Mouse (Mus musculus): ENCODE measurements around the gene Dnal1. TPM values are rescaled to one million over a fixed set of nuclear protein-coding genes. Genes with fewer than 3 reads are reported as not detected.
A peak's percentile ranks its signal among the peaks of the same experiment; 100 is the strongest.

The Dnal1 gene
- polyA plus RNA-seq, 1 experiment, result not detected

DNA sequence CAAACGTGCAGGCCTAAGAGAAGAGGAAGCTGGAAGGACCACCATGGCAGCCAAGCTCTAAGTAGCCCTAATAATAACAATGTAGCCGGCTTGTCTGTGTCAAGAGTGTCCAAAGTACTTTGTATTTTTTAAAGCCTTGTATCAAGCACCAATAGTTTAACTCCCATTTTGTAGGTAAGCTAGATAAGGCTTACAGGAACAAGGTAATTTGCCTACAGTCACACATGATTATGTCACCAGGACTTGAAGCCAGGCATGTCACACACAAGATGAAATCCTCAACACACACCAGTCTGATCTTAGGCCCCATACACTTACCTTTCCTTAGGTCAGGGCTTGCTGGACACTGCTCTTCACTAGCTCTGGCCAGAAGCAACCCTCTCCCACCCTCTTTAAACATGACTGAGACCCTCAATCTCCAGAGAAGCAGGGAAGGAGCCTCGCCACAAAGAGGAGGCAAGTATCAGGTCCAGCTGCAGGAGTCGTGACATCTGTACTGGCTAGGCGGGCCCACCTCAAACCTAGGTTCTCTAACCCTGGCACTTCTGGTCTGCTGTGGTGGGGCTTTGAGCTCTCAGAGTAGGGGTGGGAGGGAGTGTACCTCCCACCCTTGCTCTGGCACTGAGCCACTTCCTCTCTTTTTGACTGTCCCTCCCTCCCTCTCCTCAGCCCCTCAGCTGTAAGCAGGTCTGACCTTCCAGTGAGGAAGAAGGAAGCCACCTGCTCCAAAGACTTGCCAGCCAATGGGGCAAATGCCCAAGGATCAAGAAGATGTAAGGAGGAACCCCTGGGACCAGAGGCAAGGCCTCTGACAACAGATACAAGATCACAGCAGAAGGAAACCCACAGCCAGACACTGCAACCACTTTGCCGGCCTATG, 63.0 kb downstream of the Dnal1 start:
- Histone ChIP-seq H3K4me3 (replicated peaks) (peak overlapping the region; percentile 77), H3K36me3 (ENCODE audit: control insufficient read depth) (peaks cover 78% of the 10 kb centered on the region), H3K9me3 (ENCODE audit: control insufficient read depth, low read length) (no peaks in the 10 kb centered on the region), H3K27me3 (ENCODE audit: control insufficient read depth) (no peaks in the 10 kb centered on the region), H3K4me1 (ENCODE audit: control insufficient read depth) (peaks cover 98% of the 10 kb centered on the region)
- TF ChIP-seq GATA1 (IDR thresholded peaks at IDR 0.05; ENCODE audit: low read length) (no peak), TAL1 (IDR thresholded peaks at IDR 0.05; ENCODE audit: low read length) (no peak)

DNA sequence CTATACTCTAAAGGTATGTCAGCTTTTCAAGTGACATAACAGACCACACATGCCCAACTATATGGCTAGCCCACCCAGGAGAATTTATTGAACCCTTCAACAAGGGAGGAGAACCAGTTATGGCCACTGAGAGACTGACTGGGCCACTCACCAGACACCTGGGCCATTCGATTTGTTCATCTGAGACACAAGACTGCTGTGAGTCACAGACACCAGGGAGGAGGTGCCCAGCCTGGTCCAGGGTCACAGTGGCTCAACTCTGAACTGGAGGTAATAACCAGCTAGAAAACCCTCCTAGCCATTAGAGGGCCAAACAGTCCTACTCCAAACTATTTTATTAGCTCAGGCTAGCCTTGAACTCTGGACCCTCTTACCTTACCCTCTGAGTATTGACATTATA, 63.9 kb downstream of the Dnal1 start:
- Histone ChIP-seq H3K9me3 (ENCODE audit: control insufficient read depth, low read length) (no peaks in the 10 kb centered on the region), H3K27me3 (ENCODE audit: control insufficient read depth) (no peaks in the 10 kb centered on the region), H3K4me3 (replicated peaks) (no peak overlapping the region), H3K4me1 (ENCODE audit: control insufficient read depth) (peaks cover 97% of the 10 kb centered on the region), H3K36me3 (ENCODE audit: control insufficient read depth) (peaks cover 77% of the 10 kb centered on the region)
- TF ChIP-seq TAL1 (IDR thresholded peaks at IDR 0.05; ENCODE audit: low read length) (no peak), GATA1 (IDR thresholded peaks at IDR 0.05; ENCODE audit: low read length) (no peak)

- H3K27me3 ChIP-seq (ENCODE audit: control insufficient read depth), result no peaks in the 10 kb centered on the region
- no peaks in the 10 kb centered on the region for H3K9me3 ChIP-seq (ENCODE audit: control insufficient read depth, low read length)
- peaks cover 94% of the 10 kb centered on the region for H3K4me1 ChIP-seq (ENCODE audit: control insufficient read depth)
- no peak for TF ChIP-seq TAL1 (IDR thresholded peaks at IDR 0.05; ENCODE audit: low read length)
- TF ChIP-seq GATA1 (IDR thresholded peaks at IDR 0.05; ENCODE audit: low read length), result no peak
- H3K36me3 ChIP-seq (ENCODE audit: control insufficient read depth), result peaks cover 77% of the 10 kb centered on the region
- no peak overlapping the region for H3K4me3 ChIP-seq (replicated peaks)
These were observed 64.7 kb downstream of the Dnal1 start for GRCm38 (mm10) chr12:84178652-84179445.

DNA sequence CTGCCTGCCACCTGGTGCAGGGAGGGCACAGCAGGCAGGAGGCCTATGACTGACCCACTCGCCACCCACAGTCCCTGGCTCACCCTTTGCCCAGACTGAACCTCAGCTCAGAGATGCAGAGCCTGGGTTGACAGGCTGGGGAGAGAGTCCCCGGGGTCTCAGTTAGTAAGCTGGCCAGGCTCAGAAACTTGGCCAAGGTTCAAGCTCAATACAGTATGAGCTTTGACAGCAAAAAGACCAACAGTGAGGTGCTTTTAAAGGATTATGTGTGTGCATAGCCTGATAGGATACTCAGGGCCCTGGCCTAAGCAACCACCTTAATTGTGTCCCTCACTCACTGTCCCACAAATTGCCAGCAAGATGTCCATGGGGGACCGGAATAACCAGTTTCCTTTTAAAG, 65.9 kb downstream of the Dnal1 start:
- Histone ChIP-seq H3K36me3 (ENCODE audit: control insufficient read depth) (peaks cover 78% of the 10 kb centered on the region), H3K4me1 (ENCODE audit: control insufficient read depth) (peaks cover 87% of the 10 kb centered on the region), H3K27me3 (ENCODE audit: control insufficient read depth) (no peaks in the 10 kb centered on the region), H3K4me3 (replicated peaks) (no peak overlapping the region), H3K9me3 (ENCODE audit: control insufficient read depth, low read length) (no peaks in the 10 kb centered on the region)
- TF ChIP-seq GATA1 (IDR thresholded peaks at IDR 0.05; ENCODE audit: low read length) (no peak), TAL1 (IDR thresholded peaks at IDR 0.05; ENCODE audit: low read length) (no peak)

GRCm38 (mm10) chr12:84180701-84181435, 66.7 kb downstream of the Dnal1 start:
- peaks cover 85% of the 10 kb centered on the region for H3K36me3 ChIP-seq (ENCODE audit: control insufficient read depth)
- H3K4me1 ChIP-seq (ENCODE audit: control insufficient read depth), result peaks cover 83% of the 10 kb centered on the region
- H3K9me3 ChIP-seq (ENCODE audit: control insufficient read depth, low read length), result no peaks in the 10 kb centered on the region
- peak overlapping the region; percentile 21 for H3K4me3 ChIP-seq (replicated peaks)
- TF ChIP-seq GATA1 (IDR thresholded peaks at IDR 0.05; ENCODE audit: low read length) (no peak), TAL1 (IDR thresholded peaks at IDR 0.05; ENCODE audit: low read length) (no peak)
- no peaks in the 10 kb centered on the region for H3K27me3 ChIP-seq (ENCODE audit: control insufficient read depth)

- Histone ChIP-seq H3K36me3 (ENCODE audit: control insufficient read depth) (peaks cover 96% of the 10 kb centered on the region), H3K4me3 (replicated peaks) (no peak overlapping the region), H3K9me3 (ENCODE audit: control insufficient read depth, low read length) (peaks cover 7% of the 10 kb centered on the region), H3K4me1 (ENCODE audit: control insufficient read depth) (peaks cover 82% of the 10 kb centered on the region), H3K27me3 (ENCODE audit: control insufficient read depth) (no peaks in the 10 kb centered on the region)
- no peak for TF ChIP-seq TAL1 (IDR thresholded peaks at IDR 0.05; ENCODE audit: low read length)
- TF ChIP-seq GATA1 (IDR thresholded peaks at IDR 0.05; ENCODE audit: low read length), result no peak
These were observed 67.8 kb downstream of the Dnal1 start for GRCm38 (mm10) chr12:84181999-84182398.

GRCm38 (mm10) chr12:84184979-84185378, 70.8 kb downstream of the Dnal1 start:
- Histone ChIP-seq H3K27me3 (ENCODE audit: control insufficient read depth) (no peaks in the 10 kb centered on the region), H3K9me3 (ENCODE audit: control insufficient read depth, low read length) (peaks cover 9% of the 10 kb centered on the region), H3K4me1 (ENCODE audit: control insufficient read depth) (peaks cover 78% of the 10 kb centered on the region), H3K36me3 (ENCODE audit: control insufficient read depth) (peaks cover 98% of the 10 kb centered on the region), H3K4me3 (replicated peaks) (no peak overlapping the region)
- TF ChIP-seq GATA1 (IDR thresholded peaks at IDR 0.05; ENCODE audit: low read length) (no peak), TAL1 (IDR thresholded peaks at IDR 0.05; ENCODE audit: low read length) (no peak)

GRCm38 (mm10) chr12:84185547-84185946, 71.4 kb downstream of the Dnal1 start:
- Histone ChIP-seq H3K27me3 (ENCODE audit: control insufficient read depth) (no peaks in the 10 kb centered on the region), H3K9me3 (ENCODE audit: control insufficient read depth, low read length) (peaks cover 9% of the 10 kb centered on the region), H3K36me3 (ENCODE audit: control insufficient read depth) (peaks cover 98% of the 10 kb centered on the region), H3K4me1 (ENCODE audit: control insufficient read depth) (peaks cover 78% of the 10 kb centered on the region), H3K4me3 (replicated peaks) (no peak overlapping the region)
- TF ChIP-seq TAL1 (IDR thresholded peaks at IDR 0.05; ENCODE audit: low read length) (no peak), GATA1 (IDR thresholded peaks at IDR 0.05; ENCODE audit: low read length) (no peak)

Data from erythroblast, embryonic 14.5 days (primary cell).